Mouse (Mus musculus) olfactory bulb, adult 2 months (tissue): ENCODE data around the gene Prom2.

Experiments used
- CTCF ChIP-seq: fragments of 200-500 bp; IDR thresholded peaks from 2 replicates; pipeline ENCODE4 v1.5.1; 2012; ENCODE audit warnings: low read depth, mild to moderate bottlenecking, low read length, moderate library complexity; ENCODE audit not compliant: insufficient read depth
- POLR2A ChIP-seq: fragments of 200-500 bp; IDR thresholded peaks from 2 replicates; pipeline ENCODE4 v1.6.1; 2012; ENCODE audit warnings: mild to moderate bottlenecking, low read depth, low read length, moderate library complexity; ENCODE audit not compliant: insufficient read depth

GRCm38 (mm10) chr2:127511426-127511825 is 29.8 kb downstream of the Prom2 start:
- TF ChIP-seq CTCF, result no peak
- TF ChIP-seq POLR2A, result no peak
